Mouse (Mus musculus): ENCODE results near the gene Il20ra. TPM values are rescaled to one million over a fixed set of nuclear protein-coding genes. Genes with fewer than 3 reads are reported as not detected.

The Il20ra gene
- polyA plus RNA-seq, 1 experiment from 2014 or later: 0.10 TPM

Other genes with a start within 250 kb of the Il20ra start
- gene Ifngr1, start 120.6 kb upstream of the Il20ra start, polyA plus RNA-seq (2015; fragmentation: Nextera tagmentation; extraction: Ambion mirVana): 16.8 and 19.7 TPM in 2 replicates
- gene Il22ra2, start 90.6 kb upstream of the Il20ra start, polyA plus RNA-seq (2015; fragmentation: Nextera tagmentation; extraction: Ambion mirVana): not detected in 2 replicates
- gene Slc35d3, start 138.9 kb downstream of the Il20ra start, polyA plus RNA-seq (2015; fragmentation: Nextera tagmentation; extraction: Ambion mirVana): 1.5 and 1.8 TPM in 2 replicates
- 23.9 and 24.3 TPM in 2 replicates for gene Pex7, start 195.1 kb downstream of the Il20ra start, polyA plus RNA-seq (2015; fragmentation: Nextera tagmentation; extraction: Ambion mirVana)
- 0.80 and 0.84 TPM in 2 replicates for gene Map3k5, start 221.9 kb downstream of the Il20ra start, polyA plus RNA-seq (2015; fragmentation: Nextera tagmentation; extraction: Ambion mirVana)